Mouse (Mus musculus) gonadal fat pad, adult 2 months (tissue): ENCODE data around the gene Ap5z1. TPM values are rescaled to one million over a fixed set of nuclear protein-coding genes. Genes with fewer than 3 reads are reported as not detected.

Source experiments
- DNase-seq: peaks from one replicate; pipeline ENCODE4 v3.0.0-alpha.2; 2012; ENCODE audit warnings: low read depth
- polyA plus RNA-seq: library from polyadenylated mRNA; depleted of rRNA; stranded (reverse); fragments of >200 nt; gene quantifications from 2 replicates; pipeline ENCODE4 v1.2.3, GENCODE M21; 2012; rRNA removed

Gene Ap5z1
- polyA plus RNA-seq, 1 experiment: 35.2 TPM

DNA sequence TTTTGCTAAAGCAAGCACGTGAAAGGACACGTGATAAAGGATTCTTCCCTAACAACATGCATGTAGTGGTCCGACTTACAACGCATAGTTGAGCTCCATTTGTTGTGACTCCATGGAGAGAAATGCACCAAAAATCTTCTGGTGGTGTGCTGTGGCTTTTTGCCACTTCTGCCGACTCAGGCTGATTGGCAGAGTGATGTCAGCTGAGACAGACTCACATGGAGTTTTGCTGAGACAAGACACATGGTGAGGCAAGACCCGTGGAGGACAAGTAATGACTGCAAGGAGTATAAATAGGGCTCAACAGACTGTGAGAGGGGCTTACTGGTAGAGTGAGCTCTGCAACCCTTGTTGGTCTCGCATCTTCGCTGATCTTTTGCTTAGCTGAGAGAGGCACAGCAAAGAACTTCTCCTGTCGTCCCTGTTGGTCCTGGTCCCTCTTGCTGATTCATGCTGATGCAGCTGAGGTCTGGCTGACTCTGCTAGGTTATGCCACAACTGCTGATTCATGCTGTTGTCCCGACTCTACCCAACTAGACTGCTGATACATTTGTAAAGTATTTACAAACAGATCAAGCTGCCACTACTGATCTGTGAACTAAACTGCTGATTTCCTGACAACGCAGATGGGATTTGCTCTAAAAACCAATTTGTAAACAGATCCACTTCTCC is 57.6 kb downstream of the Ap5z1 start:
- DNase-seq: no peak

- DNase-seq: no peak
Observed at GRCm38 (mm10) chr5:142524711-142525464, 61.1 kb downstream of the Ap5z1 start.

Other genes starting within 250 kb of the Ap5z1 start
- gene Foxk1, start 62.4 kb upstream of the Ap5z1 start, polyA plus RNA-seq: 10.3 and 17.5 TPM in 2 replicates
- gene Papolb, start 66.1 kb downstream of the Ap5z1 start, polyA plus RNA-seq: 0.16 and 0.53 TPM in 2 replicates
- 4.8 and 5.4 TPM in 2 replicates for gene Radil, start 87.2 kb downstream of the Ap5z1 start, polyA plus RNA-seq
- 2.1 and 2.5 TPM in 2 replicates for gene Mmd2, start 144.9 kb downstream of the Ap5z1 start, polyA plus RNA-seq
- gene Wipi2, start 163.8 kb downstream of the Ap5z1 start, polyA plus RNA-seq: 55.6 and 59.7 TPM in 2 replicates
- gene Slc29a4, start 228.6 kb downstream of the Ap5z1 start, polyA plus RNA-seq: 4.6 and 6.7 TPM in 2 replicates